Mouse (Mus musculus) left cerebral cortex, postnatal 25 days (tissue): ENCODE results near the gene Dennd2d. TPM values are rescaled to one million over a fixed set of nuclear protein-coding genes. Genes with fewer than 3 reads are reported as not detected.

Experiments used
- DNase-seq, 2 experiments: peaks; one replicate each; pipeline ENCODE4 v3.0.0; 2022; ENCODE audit warnings: low spot score in 2 of 2, mixed read lengths in 1 of 2
- intact Hi-C: fragments of 180-260 bp; cut with DNase I; formaldehyde crosslinking; loops from one replicate; pipeline ENCODE4 v1.15.1; 2025
- total RNA-seq, 2 experiments: library from RNA; stranded (reverse); gene quantifications; 2 replicates each; pipeline ENCODE4 v1.2.3; 2021

Gene Dennd2d
- under 1 TPM in 1 of 2 experiments, not detected in 1; 0.44 TPM for total RNA-seq

- no peak for DNase-seq
- intact Hi-C loops, result no loop called here
These were observed at the start of gene Dennd2d for GRCm38 (mm10) chr3:106482281-106483081. Dennd2d (plus strand) TSS chr3:106482405.

GRCm38 (mm10) chr3:106448571-106448970, 33.6 kb upstream of the Dennd2d start:
- intact Hi-C loops, result loop anchor here (1.0 to 10.0 kb wide), 3 partner anchors 426 to 774 kb away; no protein-coding TSS in a partner anchor

GRCm38 (mm10) chr3:106448995-106449394, 33.2 kb upstream of the Dennd2d start:
- intact Hi-C loops, result loop anchor here (1.0 to 10.0 kb wide), 3 partner anchors 426 to 774 kb away; no protein-coding TSS in a partner anchor
- no peak for DNase-seq

More at GRCm38 (mm10) chr3:106448571-106448970, 33.6 kb upstream of the Dennd2d start:
- DNase-seq, result peak; percentile 29 to 44

GRCm38 (mm10) chr3:106449567-106449966, 32.6 kb upstream of the Dennd2d start:
- intact Hi-C loops, result loop anchor here (2.0 to 10.0 kb wide), 2 partner anchors 427 to 775 kb away; no protein-coding TSS in a partner anchor
- DNase-seq, result no peak

- DNase-seq, result no peak
- intact Hi-C loops, result no loop called here
These were observed 29.6 kb upstream of the Dennd2d start for GRCm38 (mm10) chr3:106452616-106453015.

- DNase-seq, result no peak
- intact Hi-C loops, result no loop called here
These were observed 24.8 kb upstream of the Dennd2d start for GRCm38 (mm10) chr3:106457298-106457869.

- DNase-seq, result no peak
- intact Hi-C loops, result no loop called here
These were observed 20.1 kb upstream of the Dennd2d start for GRCm38 (mm10) chr3:106462059-106462470.

GRCm38 (mm10) chr3:106462493-106462892, 19.7 kb upstream of the Dennd2d start:
- no peak for DNase-seq
- intact Hi-C loops, result no loop called here

GRCm38 (mm10) chr3:106464750-106465149, 17.5 kb upstream of the Dennd2d start:
- DNase-seq, result no peak
- intact Hi-C loops, result no loop called here

GRCm38 (mm10) chr3:106474210-106474609, 8.0 kb upstream of the Dennd2d start:
- intact Hi-C loops, result no loop called here
- DNase-seq, result no peak

- no peak for DNase-seq
- intact Hi-C loops, result no loop called here
These were observed 5.3 kb upstream of the Dennd2d start for GRCm38 (mm10) chr3:106476863-106477262.

- DNase-seq, result no peak
These were observed 1.1 kb downstream of the Dennd2d start for GRCm38 (mm10) chr3:106483297-106483696.

GRCm38 (mm10) chr3:106483796-106484405, 1.7 kb downstream of the Dennd2d start:
- intact Hi-C loops, result no loop called here
- no peak for DNase-seq

More at GRCm38 (mm10) chr3:106483297-106483696, 1.1 kb downstream of the Dennd2d start:
- intact Hi-C loops, result no loop called here

- intact Hi-C loops, result no loop called here
- DNase-seq, result no peak
These were observed 2.7 kb downstream of the Dennd2d start for GRCm38 (mm10) chr3:106484861-106485260.

GRCm38 (mm10) chr3:106485810-106486209, 3.6 kb downstream of the Dennd2d start:
- intact Hi-C loops, result no loop called here
- DNase-seq, result no peak

GRCm38 (mm10) chr3:106487551-106487950, 5.3 kb downstream of the Dennd2d start:
- intact Hi-C loops, result no loop called here

GRCm38 (mm10) chr3:106490239-106490638, 8.0 kb downstream of the Dennd2d start:
- intact Hi-C loops, result no loop called here
- DNase-seq, result no peak

More at GRCm38 (mm10) chr3:106487551-106487950, 5.3 kb downstream of the Dennd2d start:
- DNase-seq, result no peak

- no peak for DNase-seq
- intact Hi-C loops, result no loop called here
These were observed 10.5 kb downstream of the Dennd2d start for GRCm38 (mm10) chr3:106492723-106493122.

- DNase-seq, result no peak
- intact Hi-C loops, result no loop called here
These were observed 11.0 kb downstream of the Dennd2d start for GRCm38 (mm10) chr3:106493202-106493601.

GRCm38 (mm10) chr3:106493882-106494281, 11.7 kb downstream of the Dennd2d start:
- DNase-seq, result no peak
- intact Hi-C loops, result no loop called here
